Mouse (Mus musculus) embryonic fibroblast, embryonic 13.5 days (primary cell): ENCODE data around the gene Nol4l. TPM values are rescaled to one million over a fixed set of nuclear protein-coding genes. Genes with fewer than 3 reads are reported as not detected.

Experiments used
- H3K27ac ChIP-seq: 2 replicates; pipeline ENCODE4 v1.5.1; 2012; ENCODE audit warnings: low read length, control low read depth, inconsistent platforms; ENCODE audit not compliant: insufficient read depth
- H3K4me1 ChIP-seq: 2 replicates; pipeline ENCODE4 v1.6.1; 2011; ENCODE audit warnings: low read length; ENCODE audit not compliant: control insufficient read depth, insufficient read depth
- H3K4me3 ChIP-seq: 2 replicates; pipeline ENCODE4 v1.5.1; 2011; ENCODE audit warnings: mild to moderate bottlenecking, control low read depth, low read length; ENCODE audit not compliant: insufficient read depth
- CTCF ChIP-seq: IDR thresholded peaks from 2 replicates; pipeline ENCODE4 v1.5.1; 2011; ENCODE audit warnings: mild to moderate bottlenecking, control low read depth, low read length, moderate library complexity, borderline replicate concordance; ENCODE audit not compliant: insufficient read depth
- POLR2A ChIP-seq: IDR thresholded peaks from 2 replicates; pipeline ENCODE4 v1.6.1; 2011; ENCODE audit warnings: low read depth, mild to moderate bottlenecking, control low read depth, low read length, moderate library complexity
- polyA plus RNA-seq: library from polyadenylated mRNA; stranded (reverse); fragments of >200 nt; gene quantifications from 2 replicates; pipeline ENCODE4 v1.2.4, GENCODE M21; 2011; ENCODE audit warnings: low read depth; ENCODE audit not compliant: missing spikeins, insufficient read length

Gene Nol4l
- polyA plus RNA-seq, 1 experiment = 4.2 TPM

DNA sequence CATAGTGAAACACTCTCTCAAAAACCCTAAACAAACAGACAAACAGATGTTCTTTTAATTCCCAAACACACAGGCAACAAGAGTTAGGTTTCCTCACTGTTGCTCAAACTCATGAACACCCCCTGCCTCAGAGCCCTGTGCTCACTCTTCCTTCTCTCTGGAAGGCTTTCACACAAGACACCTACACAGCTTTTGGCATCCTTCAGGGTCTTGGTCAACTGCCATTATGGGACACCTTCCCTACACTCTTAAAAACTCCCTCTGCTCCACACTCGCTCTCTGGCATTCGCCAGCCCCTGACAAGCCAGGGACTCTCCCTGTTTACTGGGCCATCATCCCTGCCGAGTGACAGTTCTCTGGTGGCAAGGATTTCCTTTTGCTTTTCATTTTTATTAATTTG, 15.8 kb downstream of the Nol4l start:
- no peaks in the 10 kb centered on the region for H3K4me1 ChIP-seq
- no peak overlapping the region for H3K4me3 ChIP-seq
- TF ChIP-seq POLR2A (no peak), CTCF (no peak)
- no peak overlapping the region for H3K27ac ChIP-seq

DNA sequence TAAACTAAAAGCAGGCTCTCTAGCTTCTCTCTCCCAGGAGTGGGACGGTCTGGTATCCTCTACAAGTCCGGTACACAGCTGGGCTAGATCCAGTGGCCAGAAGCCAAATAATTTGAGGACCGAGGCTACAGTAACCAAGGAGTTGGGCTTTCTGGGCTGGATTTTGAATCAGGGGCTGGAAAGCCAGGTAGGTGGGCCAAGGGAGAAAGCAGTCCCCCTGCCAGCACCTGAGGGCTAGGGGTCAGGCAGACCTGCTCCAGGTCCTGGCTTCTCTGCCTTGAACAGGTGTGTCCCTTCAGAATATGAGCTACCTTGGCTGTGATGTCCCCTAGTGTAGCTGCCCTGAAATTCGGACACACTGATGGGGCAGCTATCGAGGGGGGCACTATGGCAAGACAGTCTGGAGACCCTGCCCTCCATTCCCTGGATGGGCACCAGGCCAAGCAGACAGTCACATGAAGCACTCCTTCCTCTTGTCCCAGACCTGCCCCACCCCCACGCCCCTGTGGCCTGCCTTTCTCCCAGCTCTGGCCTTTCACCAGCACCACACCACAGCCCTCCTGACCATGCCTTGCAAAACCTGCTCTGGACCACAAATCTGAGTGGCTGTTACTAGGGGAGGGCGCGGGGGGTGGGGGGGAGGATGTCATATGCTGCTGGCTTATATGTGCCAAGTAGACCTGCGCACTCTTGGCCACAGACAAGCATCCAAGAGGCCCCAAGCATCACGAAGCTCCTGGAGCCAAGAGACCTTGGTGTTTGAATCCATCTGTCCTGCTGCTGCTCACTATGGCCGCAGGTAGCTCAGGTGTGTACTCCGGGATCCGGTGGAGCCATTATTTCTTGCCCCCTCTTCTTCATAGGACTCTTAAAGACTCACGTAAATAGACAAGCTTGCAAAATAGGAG, 17.1 kb downstream of the Nol4l start:
- TF ChIP-seq POLR2A = no peak
- no peak for TF ChIP-seq CTCF
- Histone ChIP-seq H3K4me3 (no peak overlapping the region), H3K4me1 (no peaks in the 10 kb centered on the region), H3K27ac (no peak overlapping the region)

DNA sequence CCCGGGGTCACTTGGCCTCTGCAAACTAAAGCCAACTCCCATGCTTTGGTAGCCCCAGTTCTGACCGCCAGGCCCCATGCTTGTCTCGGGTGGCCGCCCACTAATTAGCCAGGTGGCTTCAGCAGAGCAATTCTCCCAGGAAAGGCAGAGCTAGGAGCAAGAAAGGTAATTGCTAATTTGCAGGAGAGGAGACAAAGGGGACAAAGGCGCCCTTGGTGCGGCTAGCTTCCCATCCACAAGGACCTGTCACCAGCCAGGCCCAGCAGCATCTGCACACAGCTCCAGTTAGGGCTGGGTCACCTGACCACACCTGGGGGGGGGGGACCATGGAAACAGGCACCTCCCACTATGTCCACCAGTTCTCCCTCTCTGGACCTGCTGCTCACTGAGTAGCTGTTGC, 18.2 kb downstream of the Nol4l start:
- TF ChIP-seq POLR2A (no peak), CTCF (no peak)
- no peak overlapping the region for H3K4me3 ChIP-seq
- no peaks in the 10 kb centered on the region for H3K4me1 ChIP-seq
- no peak overlapping the region for H3K27ac ChIP-seq

DNA sequence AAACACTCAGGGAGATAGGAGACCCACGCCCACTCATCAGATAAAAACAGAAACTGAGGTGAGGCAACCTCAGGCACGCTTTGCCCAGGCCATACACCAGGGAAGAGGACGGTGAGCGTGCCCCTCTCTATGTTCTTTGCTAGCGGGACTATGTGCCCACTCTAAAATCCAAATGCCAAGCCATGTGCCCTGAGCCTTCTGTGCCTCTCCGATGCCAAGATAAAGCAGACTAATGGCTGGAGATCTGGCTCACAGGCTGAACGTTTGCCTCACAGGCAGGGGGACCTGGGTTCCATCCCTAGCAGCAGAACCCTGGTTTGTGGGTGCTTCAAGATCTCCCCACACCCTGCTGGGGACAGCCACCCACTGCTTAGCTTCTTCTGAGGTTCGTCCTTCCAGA, 19.6 kb downstream of the Nol4l start:
- Histone ChIP-seq H3K4me3 (no peak overlapping the region), H3K4me1 (no peaks in the 10 kb centered on the region), H3K27ac (no peak overlapping the region)
- no peak for TF ChIP-seq CTCF
- no peak for TF ChIP-seq POLR2A

DNA sequence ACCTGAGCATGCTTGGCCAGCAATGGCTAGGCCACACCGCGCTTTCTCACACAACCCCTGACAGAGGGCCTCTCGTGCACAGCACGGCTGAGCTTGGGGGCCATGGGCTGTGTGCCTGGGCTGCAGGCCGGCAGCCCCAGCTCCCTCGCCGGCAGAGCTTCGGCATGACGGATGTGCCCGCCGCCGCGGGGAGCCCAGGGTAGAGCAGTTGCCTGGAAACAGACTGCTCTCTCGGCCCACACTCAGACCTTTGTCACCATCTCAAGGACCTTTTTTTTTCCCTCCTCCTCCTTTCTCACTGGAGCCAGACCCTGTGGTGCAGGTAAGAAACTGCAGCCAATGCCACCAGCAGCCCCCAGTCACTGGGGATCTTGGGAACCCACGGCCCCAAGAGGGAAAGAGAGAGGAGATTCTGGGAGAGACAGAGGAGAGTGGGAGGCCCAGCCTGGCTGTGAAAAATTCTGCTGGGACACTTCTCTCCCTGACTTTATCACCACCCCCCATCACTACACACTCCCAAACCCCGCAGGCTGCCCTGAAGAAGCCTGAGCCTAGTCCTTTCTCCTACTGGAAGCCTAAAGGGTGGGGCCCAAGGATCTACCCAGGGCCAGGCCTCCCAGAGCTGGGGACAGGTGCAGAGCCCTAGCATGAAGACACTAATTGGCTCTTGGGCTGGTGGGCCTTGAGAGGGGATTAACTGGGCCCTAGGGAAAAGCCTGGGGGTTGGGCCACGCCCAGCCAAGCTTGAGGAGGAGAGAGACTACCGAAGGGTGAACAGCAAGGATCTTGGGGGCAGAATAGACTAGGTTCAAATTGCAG, 20.4 kb downstream of the Nol4l start:
- H3K27ac ChIP-seq = no peak overlapping the region
- TF ChIP-seq POLR2A (no peak), CTCF (no peak)
- no peaks in the 10 kb centered on the region for H3K4me1 ChIP-seq
- no peak overlapping the region for H3K4me3 ChIP-seq

DNA sequence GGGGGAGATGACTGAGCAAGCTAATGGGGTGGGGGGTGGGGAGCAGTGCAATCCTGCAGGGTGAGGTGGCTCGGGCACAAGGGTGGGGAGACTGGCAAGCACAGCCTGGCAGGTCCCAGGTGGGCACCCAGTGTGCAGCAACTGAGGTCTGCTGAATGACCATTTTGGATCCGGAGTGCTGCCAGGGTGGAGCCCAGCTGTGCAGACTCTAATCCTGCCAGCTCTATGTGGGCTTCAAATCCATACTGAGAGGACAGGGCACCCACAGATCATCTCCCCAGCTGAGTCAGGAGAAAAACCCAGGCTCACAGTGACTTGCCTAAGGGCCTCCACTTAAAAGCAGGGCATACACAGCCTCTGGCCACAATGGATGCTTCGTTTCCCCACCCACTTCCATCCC, 21.4 kb downstream of the Nol4l start:
- no peak for TF ChIP-seq POLR2A

DNA sequence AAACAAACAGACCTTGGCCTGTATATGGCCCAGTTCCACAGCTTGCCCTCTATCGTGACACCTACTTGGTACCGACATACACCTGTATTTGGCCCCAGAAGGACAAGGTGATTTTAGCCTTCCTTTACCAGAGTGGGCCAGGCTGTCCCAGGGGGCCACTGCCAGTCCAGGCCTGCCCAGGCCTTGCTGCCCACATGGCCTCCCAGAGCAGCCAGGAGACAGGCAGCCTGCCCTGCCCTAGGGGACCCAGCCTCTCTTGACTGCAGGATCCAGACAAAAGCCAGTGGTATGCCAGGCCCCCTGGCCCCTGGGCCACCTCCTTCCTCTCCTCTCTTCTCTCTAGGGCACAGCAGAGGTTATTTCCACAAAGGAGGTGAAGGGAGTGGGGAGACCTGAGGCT, 21.8 kb downstream of the Nol4l start:
- H3K27ac ChIP-seq = no peak overlapping the region
- H3K4me3 ChIP-seq = no peak overlapping the region
- no peak for TF ChIP-seq POLR2A
- TF ChIP-seq CTCF = no peak
- H3K4me1 ChIP-seq = no peaks in the 10 kb centered on the region

More for the DNA sequence above, 21.4 kb downstream of the Nol4l start:
- Histone ChIP-seq H3K4me3 (no peak overlapping the region), H3K4me1 (no peaks in the 10 kb centered on the region), H3K27ac (no peak overlapping the region)

DNA sequence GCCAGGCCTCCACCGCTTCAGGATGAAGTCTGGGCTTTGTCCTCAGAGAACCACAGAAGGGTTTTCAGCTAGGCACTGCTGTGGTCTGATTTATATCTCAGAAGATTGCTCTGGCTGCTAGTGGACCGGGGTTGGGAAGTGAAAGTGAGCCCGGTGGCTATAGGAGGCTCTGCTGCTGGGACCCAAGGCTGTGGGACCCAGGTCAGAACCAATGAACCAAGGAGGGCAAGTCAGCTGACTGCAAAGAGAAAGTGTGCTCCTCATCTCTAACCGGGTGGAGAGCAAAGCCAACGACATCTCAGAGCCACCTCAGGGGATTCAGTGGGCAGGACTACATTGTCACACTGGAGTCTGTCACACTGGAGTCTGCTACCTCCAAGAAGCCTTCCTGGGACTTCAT, 23.4 kb downstream of the Nol4l start:
- Histone ChIP-seq H3K27ac (no peak overlapping the region), H3K4me3 (no peak overlapping the region), H3K4me1 (no peaks in the 10 kb centered on the region)
- TF ChIP-seq CTCF (no peak), POLR2A (no peak)

DNA sequence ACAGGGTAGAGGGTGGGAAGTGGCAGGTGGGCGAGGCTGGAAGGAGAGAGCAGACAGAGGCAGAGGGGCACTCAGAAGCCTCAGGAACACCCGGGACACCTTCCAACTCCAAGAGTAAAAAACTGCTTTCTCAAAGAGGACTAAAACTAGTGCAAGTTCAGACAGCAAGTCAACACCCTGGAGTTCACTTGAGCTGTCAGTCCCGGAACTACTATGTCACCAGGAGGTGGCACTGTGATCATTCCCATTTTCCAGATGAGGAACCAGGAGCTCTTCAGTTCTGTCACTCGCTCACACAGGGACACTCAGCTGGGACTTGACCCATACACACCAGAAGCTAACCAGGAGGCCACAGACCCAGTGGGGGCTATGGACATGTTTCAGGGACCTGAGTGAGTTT, 30.6 kb downstream of the Nol4l start:
- TF ChIP-seq POLR2A (no peak), CTCF (peak; percentile 19; the same call in 1 of the 2 replicates)
- Histone ChIP-seq H3K4me3 (no peak overlapping the region), H3K27ac (no peak overlapping the region), H3K4me1 (no peaks in the 10 kb centered on the region)

DNA sequence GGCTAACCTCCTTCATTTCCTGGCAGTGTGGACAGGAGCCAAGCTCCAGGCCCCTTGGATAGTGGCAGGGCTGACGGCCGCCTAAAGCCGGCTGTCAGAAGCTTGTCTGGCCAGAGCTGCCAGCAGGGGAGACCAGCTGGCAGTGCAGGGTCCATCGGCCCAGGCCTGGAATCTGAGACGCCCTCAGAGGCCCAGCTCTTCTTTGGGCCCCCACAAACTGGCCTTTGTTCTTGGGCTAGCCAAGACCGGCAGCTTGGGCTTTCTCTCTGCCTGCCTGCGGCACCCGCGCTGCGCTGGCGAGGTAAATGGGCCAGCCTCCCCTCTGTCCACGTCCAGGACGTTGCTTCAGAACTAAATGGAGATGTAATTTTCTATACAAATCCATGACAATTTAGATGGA, 32.9 kb downstream of the Nol4l start:
- TF ChIP-seq CTCF (no peak), POLR2A (no peak)
- no peaks in the 10 kb centered on the region for H3K4me1 ChIP-seq
- no peak overlapping the region for H3K27ac ChIP-seq
- no peak overlapping the region for H3K4me3 ChIP-seq
